Mouse (Mus musculus) T-cell, adult 2 months (primary cell): ENCODE data around the gene Exosc10.

Source experiments
- DNase-seq: peaks from one replicate; pipeline ENCODE4 v3.0.0; 2022; ENCODE audit warnings: low spot score

The Exosc10 gene

GRCm38 (mm10) chr4:148607758-148608157 is 49.5 kb downstream of the Exosc10 start:
- peak; percentile 78 for DNase-seq

DNA sequence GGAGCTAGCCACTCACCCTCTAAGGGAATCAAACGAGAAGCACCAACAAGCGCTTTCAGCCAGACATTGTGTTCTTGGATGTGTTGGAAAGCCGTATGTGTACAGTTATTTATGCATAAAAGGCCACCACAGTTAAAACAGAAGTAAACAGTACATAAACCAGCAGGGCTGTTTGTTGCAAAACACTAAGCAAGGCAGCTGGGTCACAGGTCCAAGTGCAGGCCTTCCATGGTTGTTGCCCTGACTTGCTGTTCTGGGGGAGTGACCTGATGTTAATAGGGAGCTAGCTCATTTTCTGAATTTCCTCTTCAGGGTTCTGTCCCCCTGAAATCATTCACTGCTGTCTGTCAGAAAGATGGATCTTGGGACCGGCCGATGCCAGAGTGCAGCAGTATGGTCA is 51.6 kb downstream of the Exosc10 start:
- DNase-seq: no peak

- DNase-seq: no peak
Observed at GRCm38 (mm10) chr4:148610631-148611364, 52.6 kb downstream of the Exosc10 start.

GRCm38 (mm10) chr4:148612557-148612956 is 54.3 kb downstream of the Exosc10 start:
- no peak for DNase-seq

DNA sequence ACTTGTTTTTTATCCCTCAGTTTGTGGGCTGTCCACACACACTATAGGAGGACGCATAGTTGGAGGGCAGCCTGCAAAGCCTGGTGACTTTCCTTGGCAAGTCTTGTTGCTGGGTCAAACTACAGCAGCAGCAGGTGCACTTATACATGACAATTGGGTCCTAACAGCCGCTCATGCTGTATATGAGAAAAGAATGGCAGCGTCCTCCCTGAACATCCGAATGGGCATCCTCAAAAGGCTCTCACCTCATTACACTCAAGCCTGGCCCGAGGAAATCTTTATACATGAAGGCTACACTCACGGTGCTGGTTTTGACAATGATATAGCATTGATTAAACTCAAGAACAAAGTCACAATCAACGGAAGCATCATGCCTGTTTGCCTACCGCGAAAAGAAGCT is 55.5 kb downstream of the Exosc10 start:
- no peak for DNase-seq

DNA sequence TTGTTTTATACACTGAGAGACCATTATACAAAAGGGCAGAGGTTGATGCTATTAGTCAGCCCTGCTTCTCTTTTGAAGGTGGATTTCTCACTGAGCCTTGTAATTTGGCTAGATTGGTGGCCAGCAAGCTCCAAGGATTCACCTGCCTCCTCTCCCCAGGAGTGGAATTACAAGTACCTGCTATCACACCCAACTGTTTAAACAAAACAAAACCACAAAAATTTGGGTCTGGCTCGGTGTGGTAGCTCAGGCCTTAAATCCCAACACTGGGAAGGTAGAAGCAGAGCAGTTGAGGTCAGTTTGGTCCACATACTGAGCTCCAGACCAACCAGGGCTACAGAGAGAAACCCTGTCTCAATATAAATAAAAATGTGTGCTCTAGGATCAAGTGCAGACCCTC is 61.6 kb downstream of the Exosc10 start:
- DNase-seq: no peak

DNA sequence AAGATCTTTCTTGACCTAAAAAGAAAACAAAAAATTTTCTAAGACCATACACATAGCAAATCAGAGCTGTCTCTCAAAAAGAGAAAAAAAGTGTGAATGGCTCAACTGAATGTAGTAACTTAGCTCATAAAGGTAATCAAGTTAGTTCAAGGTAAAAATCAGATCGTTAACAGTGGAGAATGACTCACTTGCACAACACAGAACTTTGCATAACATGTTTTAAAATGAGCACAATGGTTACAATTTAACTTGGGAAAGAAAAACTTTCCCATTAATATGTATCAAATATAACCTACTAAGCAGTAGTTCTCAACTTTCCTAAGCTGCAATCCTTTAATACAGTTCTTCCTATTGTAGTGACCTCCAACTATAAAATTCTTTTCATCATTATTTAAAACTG is 62.5 kb downstream of the Exosc10 start:
- no peak for DNase-seq

- DNase-seq: no peak
Observed at GRCm38 (mm10) chr4:148622485-148622884, 64.3 kb downstream of the Exosc10 start.

GRCm38 (mm10) chr4:148623609-148624008 is 65.4 kb downstream of the Exosc10 start:
- DNase-seq: no peak

GRCm38 (mm10) chr4:148625010-148625409 is 66.8 kb downstream of the Exosc10 start:
- DNase-seq: no peak

DNA sequence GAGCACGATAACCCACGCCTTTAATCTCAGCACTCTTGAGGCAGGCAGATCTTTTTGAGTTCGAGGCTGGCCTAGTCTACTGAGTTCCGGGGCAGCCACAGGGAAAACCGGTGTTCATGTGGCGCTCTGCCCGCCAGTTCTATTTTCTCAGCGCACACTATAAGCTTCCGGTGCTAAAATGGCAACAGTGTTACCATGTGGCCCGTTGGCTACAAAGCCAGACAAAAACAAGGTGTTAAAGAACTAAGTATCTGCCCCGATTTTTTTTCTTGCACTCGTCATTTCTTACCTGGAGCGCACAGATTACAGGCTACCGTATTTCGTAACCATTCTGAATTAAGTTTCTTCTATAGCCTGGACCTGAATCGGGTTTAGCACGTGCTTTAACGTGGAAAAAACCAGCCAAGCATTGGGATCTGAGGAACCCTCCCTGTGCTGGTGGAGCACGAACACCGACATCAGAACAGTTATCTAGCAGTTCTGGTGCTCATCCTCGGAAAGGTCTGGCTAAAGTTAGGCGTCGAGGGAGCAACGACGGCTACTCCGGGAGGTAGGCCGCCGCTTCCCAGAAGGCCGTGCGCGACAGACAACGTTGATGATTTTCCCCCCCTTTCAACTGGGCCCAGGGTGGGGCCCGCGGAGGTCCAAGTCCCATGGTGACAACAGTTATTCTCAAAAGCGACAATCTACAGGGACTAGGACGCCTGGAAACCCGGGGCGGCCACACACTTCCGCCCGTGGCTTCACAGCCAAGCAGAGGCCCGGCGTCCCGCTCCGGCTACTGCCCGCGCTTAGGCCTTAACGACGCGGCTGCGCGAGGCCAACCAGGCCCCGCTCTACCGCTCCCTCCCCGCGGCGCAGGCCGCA is 67.8 kb downstream of the Exosc10 start:
- DNase-seq: peak; percentile 68

GRCm38 (mm10) chr4:148626623-148627185 is 68.5 kb downstream of the Exosc10 start, which contains the start of gene Tardbp:
TSS of gene Tardbp (minus strand) at chr4:148627019.
- DNase-seq: peak; percentile 95

DNA sequence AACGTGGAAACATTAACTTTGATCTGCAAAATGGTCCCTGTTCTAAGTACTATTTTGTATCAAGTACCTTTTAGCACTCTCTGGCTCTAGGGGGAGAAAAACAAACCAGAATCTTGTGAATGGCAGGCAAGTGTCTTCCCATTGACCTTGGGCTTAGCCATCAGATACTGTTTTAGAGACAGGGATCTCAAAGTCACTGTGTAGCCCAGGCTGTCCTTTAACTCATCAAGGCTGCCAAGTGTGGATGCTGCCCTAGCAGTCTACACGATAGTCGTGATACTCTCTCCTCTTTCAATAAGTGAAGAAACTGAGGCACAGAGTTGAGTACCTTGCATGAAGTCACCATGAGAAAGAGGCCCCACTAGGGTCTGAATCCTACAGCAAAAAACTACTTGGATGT is 69.0 kb downstream of the Exosc10 start:
- DNase-seq: no peak
